Mouse (Mus musculus): ENCODE measurements at regions not wholly inside any gene's neighbourhood (a gene's known extent, or its start where the extent isn't known, plus 50 kb on each side); places are given as distances from the start of the nearest gene placed in this dataset.

DNA sequence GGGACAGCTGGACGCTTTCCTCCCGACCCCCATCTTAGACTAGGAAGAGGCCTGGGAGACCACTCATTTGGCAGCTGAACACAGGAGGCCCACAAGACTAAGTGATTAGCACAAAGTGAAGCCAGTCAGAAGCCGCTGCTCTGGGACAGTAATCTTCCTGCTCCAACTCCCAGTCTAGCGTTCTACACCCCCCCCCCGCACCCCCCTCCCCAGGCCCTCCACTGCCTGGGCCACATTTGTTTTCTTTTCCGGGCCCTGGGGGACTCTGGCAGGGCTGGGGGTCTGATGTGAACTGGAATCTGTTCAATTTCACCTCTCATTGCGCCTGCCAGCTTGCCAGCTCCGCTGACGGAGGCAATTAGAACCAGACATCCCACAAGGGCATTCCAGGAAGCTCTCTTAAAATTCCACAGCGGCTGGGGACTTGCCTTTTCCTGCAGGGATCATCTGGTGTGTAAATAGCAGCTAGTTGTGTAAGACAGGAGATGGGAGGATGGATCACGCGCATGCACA is 155.7 kb downstream of the Opa1 start:
- TF ChIP-seq CTCF (IDR thresholded peaks at IDR 0.05; ENCODE audit: extremely low read depth, insufficient read depth, low read length) (no peak), POLR2A (IDR thresholded peaks at IDR 0.05; ENCODE audit: extremely low read depth, insufficient read depth, low read length) (no peak)

Data from cortical plate, adult 2 months (tissue).